In genomic region chr13:59916166-59917044, GRCm38 (mm10) we compare ENCODE assay signal across 12 mouse cellular contexts.
DNase-seq lines count a peak whose midpoint lies in the region; ATAC-seq and TF ChIP-seq lines count a peak whose summit lies in the region.
"Had no signal": no experiment of that assay in that cellular context is flagged by ENCODE, and none has a peak within 500 bp of the region (broad histone marks: within the 10 kb centered on the region; RNA-seq: fewer than 3 reads in every experiment).

No protein-coding gene starts in this region.

- DNase-seq in forebrain, embryonic 10.5 days (ENCODE audit: extremely low spot score, low spot score), result no peak
- no peak for DNase-seq in lung, postnatal 36 days
- peak; percentile 35 to 36 for DNase-seq in adrenal gland, postnatal 36 days
- no peak for DNase-seq in limb, embryonic 14.5 days (ENCODE audit: low spot score)
- no peak for DNase-seq in layer of hippocampus, adult 9-11 months
- no peak for DNase-seq in spleen, postnatal 10 days (ENCODE audit: low spot score in 2 of 2)
- DNase-seq: cerebellum, adult 2 months; right cerebral cortex, postnatal 14 days had no signal

- no peak overlapping the region for H3K9ac ChIP-seq in forebrain, embryonic 13.5 days
- H3K9ac ChIP-seq in lung, embryonic 16.5 days (ENCODE audit: low read length), result no peak overlapping the region
- no peak overlapping the region for H3K9ac ChIP-seq in limb, embryonic 14.5 days (ENCODE audit: low read depth, low read length, severe bottlenecking)
- H3K9ac ChIP-seq: liver, embryonic 15.5 days had no signal

- no peak for ATAC-seq in forebrain, embryonic 13.5 days
- peak; percentile 41; the same call in 1 of the 2 replicates for ATAC-seq in lung, embryonic 16.5 days (ENCODE audit: low read depth)
- peak; percentile 51; the same call in 1 of the 2 replicates for ATAC-seq in limb, embryonic 14.5 days (ENCODE audit: low FRiP score, low read depth)
- ATAC-seq: inflammation-experienced regulatory T-cells, adult 6 months had no signal

- H3K27me3 ChIP-seq in forebrain, embryonic 10.5 days (ENCODE audit: poor library complexity, severe bottlenecking), result no peaks in the 10 kb centered on the region
- no peaks in the 10 kb centered on the region for H3K27me3 ChIP-seq in forebrain, embryonic 13.5 days
- H3K27me3 ChIP-seq in lung, embryonic 16.5 days (ENCODE audit: control insufficient read depth, insufficient read depth, low read depth, low read length), result no peaks in the 10 kb centered on the region
- no peaks in the 10 kb centered on the region for H3K27me3 ChIP-seq in limb, embryonic 14.5 days (ENCODE audit: control insufficient read depth, insufficient read depth, low read length)
- H3K27me3 ChIP-seq: liver, embryonic 15.5 days had no signal

- H3K36me3 ChIP-seq in forebrain, embryonic 10.5 days (replicated peaks), result no peaks in the 10 kb centered on the region
- H3K36me3 ChIP-seq in forebrain, embryonic 13.5 days (ENCODE audit: poor library complexity, severe bottlenecking), result no peaks in the 10 kb centered on the region
- H3K36me3 ChIP-seq in lung, embryonic 16.5 days (ENCODE audit: control insufficient read depth, insufficient read depth, low read length), result no peaks in the 10 kb centered on the region
- H3K36me3 ChIP-seq in limb, embryonic 14.5 days (ENCODE audit: control insufficient read depth, insufficient read depth, low read length), result no peaks in the 10 kb centered on the region
- H3K36me3 ChIP-seq: liver, embryonic 15.5 days had no signal

- TF ChIP-seq POLR2A in limb, embryonic 14.5 days (IDR thresholded peaks at IDR 0.05; ENCODE audit: borderline replicate concordance, extremely low read depth, insufficient read depth, insufficient read length), result no peak

- no peaks in the 10 kb centered on the region for H3K9me3 ChIP-seq in forebrain, embryonic 10.5 days
- H3K9me3 ChIP-seq in forebrain, embryonic 13.5 days (replicated peaks), result no peaks in the 10 kb centered on the region
- H3K9me3 ChIP-seq in lung, embryonic 16.5 days (ENCODE audit: control insufficient read depth, low read length), result no peaks in the 10 kb centered on the region
- H3K9me3 ChIP-seq in limb, embryonic 14.5 days (ENCODE audit: control insufficient read depth, low read length), result no peaks in the 10 kb centered on the region
- H3K9me3 ChIP-seq: liver, embryonic 15.5 days had no signal

- H3K4me3 ChIP-seq in forebrain, embryonic 10.5 days, result no peak overlapping the region
- no peak overlapping the region for H3K4me3 ChIP-seq in forebrain, embryonic 13.5 days
- no peak overlapping the region for H3K4me3 ChIP-seq in lung, embryonic 16.5 days (ENCODE audit: low read length)
- no peak overlapping the region for H3K4me3 ChIP-seq in limb, embryonic 14.5 days (replicated peaks; ENCODE audit: low read length)
- H3K4me3 ChIP-seq: liver, embryonic 15.5 days had no signal

- H3K4me1 ChIP-seq in forebrain, embryonic 10.5 days, result peaks cover 7% of the 10 kb centered on the region
- peaks cover 5% of the 10 kb centered on the region for H3K4me1 ChIP-seq in forebrain, embryonic 13.5 days
- H3K4me1 ChIP-seq in lung, embryonic 16.5 days (replicated peaks; ENCODE audit: control insufficient read depth, insufficient read depth, low read length), result no peaks in the 10 kb centered on the region
- H3K4me1 ChIP-seq in limb, embryonic 14.5 days (ENCODE audit: control insufficient read depth, insufficient read depth, low read length), result no peaks in the 10 kb centered on the region
- H3K4me1 ChIP-seq: liver, embryonic 15.5 days had no signal

- WGBS in forebrain, embryonic 10.5 days, result 90% methylated on average over 22 of the region's 22 CpGs
- 84% methylated on average over 22 of the region's 22 CpGs for whole genome bisulfite sequencing in forebrain, embryonic 13.5 days
- WGBS in lung, embryonic 16.5 days, result 61% methylated on average over 22 of the region's 22 CpGs
- 76% methylated on average over 22 of the region's 22 CpGs for WGBS in limb, embryonic 14.5 days

- H3K27ac ChIP-seq in forebrain, embryonic 10.5 days, result peak overlapping the region; percentile 35; the same call in 1 of the 2 replicates
- no peak overlapping the region for H3K27ac ChIP-seq in forebrain, embryonic 13.5 days
- H3K27ac ChIP-seq in lung, embryonic 16.5 days (ENCODE audit: low read length), result no peak overlapping the region
- H3K27ac ChIP-seq in limb, embryonic 14.5 days (replicated peaks; ENCODE audit: low read depth, low read length), result no peak overlapping the region
- H3K27ac ChIP-seq: liver, embryonic 15.5 days had no signal

- no peak overlapping the region for H3K4me2 ChIP-seq in forebrain, embryonic 13.5 days
- H3K4me2 ChIP-seq in lung, embryonic 16.5 days (ENCODE audit: low read depth, low read length), result no peak overlapping the region
- H3K4me2 ChIP-seq in limb, embryonic 14.5 days (replicated peaks; ENCODE audit: low read depth, low read length, severe bottlenecking), result no peak overlapping the region
- H3K4me2 ChIP-seq: liver, embryonic 15.5 days had no signal

Comparison
In these comparisons a context has a peak if more than half of its experiments do, and no peak if none do; other contexts are left out.
1. DNase-seq: peak in adrenal gland, postnatal 36 days (2 of 2); none in forebrain, embryonic 10.5 days (single experiment), lung, postnatal 36 days (single experiment), limb, embryonic 14.5 days (single experiment), layer of hippocampus, adult 9-11 months (single experiment) and spleen, postnatal 10 days (0 of 2).